Mouse (Mus musculus): ENCODE data around the gene Arhgef6.

- TF ChIP-seq CTCF (IDR thresholded peaks at IDR 0.05; ENCODE audit: insufficient read depth, low read length) (no peak), POLR2A (IDR thresholded peaks at IDR 0.05; ENCODE audit: borderline replicate concordance, extremely low read depth, low read depth, low read length) (no peak)
These were observed 75.0 kb downstream of the Arhgef6 start for GRCm38 (mm10) chrX:57263515-57263914.
